Mouse (Mus musculus) midbrain, embryonic 11.5 days (tissue): ENCODE measurements around the gene Senp6. TPM values are rescaled to one million over a fixed set of nuclear protein-coding genes. Genes with fewer than 3 reads are reported as not detected.

ENCODE experiments used
- ATAC-seq: fragments of 200-750 bp; cut with Nextera tagmentation; 2 replicates; pipeline ENCODE4 v1.8.0; 2017; ENCODE audit warnings: moderate TSS enrichment, moderate library complexity; ENCODE audit not compliant: low FRiP score
- DNase-seq: peaks from one replicate; pipeline ENCODE4 v3.0.0; 2015; ENCODE audit warnings: low spot score; ENCODE audit errors: missing footprints
- H3K27ac ChIP-seq: fragments of 300-500 bp; sonication (generic); 2 replicates; pipeline ENCODE4 v1.5.1; 2014; ENCODE audit warnings: low read depth, low read length
- H3K27me3 ChIP-seq: fragments of 300-500 bp; sonication (generic); 2 replicates; pipeline ENCODE4 v1.6.1; 2014; ENCODE audit warnings: mild to moderate bottlenecking, low read length, moderate library complexity, mixed read lengths; ENCODE audit not compliant: control insufficient read depth, insufficient read depth
- H3K36me3 ChIP-seq: fragments of 300-500 bp; sonication (generic); 2 replicates; pipeline ENCODE4 v1.6.1; 2014; ENCODE audit warnings: mild to moderate bottlenecking, low read length, moderate library complexity, mixed read lengths; ENCODE audit not compliant: control insufficient read depth, insufficient read depth
- H3K4me1 ChIP-seq: fragments of 300-500 bp; sonication (generic); 2 replicates; pipeline ENCODE4 v1.6.1; 2014; ENCODE audit warnings: low read length; ENCODE audit not compliant: control insufficient read depth, insufficient read depth
- H3K4me2 ChIP-seq: fragments of 300-500 bp; sonication (generic); 2 replicates; pipeline ENCODE4 v1.6.1; 2014; ENCODE audit warnings: mild to moderate bottlenecking, moderate library complexity
- H3K4me3 ChIP-seq: fragments of 300-500 bp; sonication (generic); 2 replicates; pipeline ENCODE4 v1.5.1; 2014; ENCODE audit warnings: low read depth, low read length
- H3K9ac ChIP-seq: fragments of 300-500 bp; sonication (generic); 2 replicates; pipeline ENCODE4 v1.6.1; 2014; ENCODE audit warnings: low read length
- H3K9me3 ChIP-seq: fragments of 300-500 bp; sonication (generic); 2 replicates; pipeline ENCODE4 v1.6.1; 2016; ENCODE audit warnings: low read length; ENCODE audit not compliant: control insufficient read depth
- WGBS: fragments of 180-500 bp; shearing (Covaris S2); extraction: QIAGEN DNeasy Blood & Tissue Kit; methylation state at CpG from one replicate; pipeline ENCODE4 v1.1.7; 2014; 5-methylcytosine and 5-hydroxymethylcytosine counted together
- polyA plus RNA-seq: library from polyadenylated mRNA; unstranded; fragments of >200 nt; fragmentation: Nextera tagmentation; extraction: Ambion mirVana; gene quantifications from 2 replicates; pipeline ENCODE4 v1.2.1, GENCODE M21; 2014

Gene Senp6
- polyA plus RNA-seq, 1 experiment from 2014 or later, result 64.7 TPM

DNA sequence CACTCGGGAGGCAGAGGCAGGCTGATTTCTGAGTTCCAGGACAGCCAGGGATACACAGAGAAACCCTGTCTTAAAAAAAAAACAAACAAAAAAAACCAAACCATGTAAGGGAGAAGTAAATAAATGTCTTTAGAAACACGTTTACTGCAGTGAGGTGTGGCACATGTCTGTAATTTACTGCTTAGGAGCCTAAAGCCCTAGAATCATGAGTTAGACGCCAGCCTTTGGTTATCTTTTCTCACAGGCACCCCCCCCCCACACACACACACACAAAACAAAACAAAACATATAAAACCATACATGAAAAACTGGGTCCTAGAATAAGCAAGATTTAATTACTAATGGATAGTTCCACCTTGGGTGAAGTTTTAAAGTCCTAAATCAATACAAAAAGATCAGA, 29.6 kb downstream of the Senp6 start:
- Histone ChIP-seq H3K9me3 (no peaks in the 10 kb centered on the region), H3K4me1 (no peaks in the 10 kb centered on the region), H3K9ac (no peak overlapping the region), H3K4me2 (no peak overlapping the region), H3K27ac (no peak overlapping the region), H3K27me3 (no peaks in the 10 kb centered on the region), H3K36me3 (0 out of 2 replicates have a peak, but pooled peaks cover 2% of the 10 kb centered on the region), H3K4me3 (no peak overlapping the region)
- DNase-seq (no peak), ATAC-seq (no peak)
- 98% methylated on average over 3 of the region's 3 CpGs for WGBS

- 84% methylated on average over 10 of the region's 10 CpGs for WGBS
Observed at GRCm38 (mm10) chr9:80145992-80146587, 79.4 kb downstream of the Senp6 start.

DNA sequence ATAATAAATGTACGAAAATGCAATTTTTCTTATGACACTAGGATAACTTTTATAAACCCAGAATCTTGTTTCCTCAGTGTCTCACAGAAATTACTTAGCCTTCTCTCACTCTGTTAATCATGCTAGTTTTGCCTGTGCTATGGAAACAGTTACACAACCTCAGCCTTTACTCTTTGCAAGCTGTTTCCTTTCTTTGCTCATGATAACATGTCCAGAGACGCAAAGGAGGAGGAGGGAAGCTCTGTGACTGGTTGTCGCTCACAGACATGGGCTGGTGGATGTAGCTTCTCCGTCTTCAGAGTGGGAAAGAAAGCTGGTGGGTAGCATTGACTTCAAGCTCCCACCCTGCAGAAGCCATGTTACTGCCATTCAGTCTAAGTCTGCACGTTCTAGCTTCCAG, 82.9 kb downstream of the Senp6 start:
- H3K4me1 ChIP-seq, result no peaks in the 10 kb centered on the region
- ATAC-seq (no peak), DNase-seq (no peak)
- no peak overlapping the region for H3K4me2 ChIP-seq
- H3K9me3 ChIP-seq, result no peaks in the 10 kb centered on the region
- peaks cover 2% of the 10 kb centered on the region; the same call in 1 of the 2 replicates for H3K36me3 ChIP-seq
- no peak overlapping the region for H3K4me3 ChIP-seq
- no peaks in the 10 kb centered on the region for H3K27me3 ChIP-seq
- no peak overlapping the region for H3K9ac ChIP-seq
- WGBS, result 87% methylated on average over 5 of the region's 5 CpGs
- no peak overlapping the region for H3K27ac ChIP-seq

More at GRCm38 (mm10) chr9:80145992-80146587, 79.4 kb downstream of the Senp6 start:
- Histone ChIP-seq H3K9ac (no peak overlapping the region), H3K27ac (no peak overlapping the region), H3K36me3 (peaks cover 9% of the 10 kb centered on the region), H3K4me1 (no peaks in the 10 kb centered on the region), H3K9me3 (no peaks in the 10 kb centered on the region), H3K4me2 (no peak overlapping the region), H3K4me3 (no peak overlapping the region), H3K27me3 (no peaks in the 10 kb centered on the region)
- no peak for DNase-seq
- no peak for ATAC-seq

DNA sequence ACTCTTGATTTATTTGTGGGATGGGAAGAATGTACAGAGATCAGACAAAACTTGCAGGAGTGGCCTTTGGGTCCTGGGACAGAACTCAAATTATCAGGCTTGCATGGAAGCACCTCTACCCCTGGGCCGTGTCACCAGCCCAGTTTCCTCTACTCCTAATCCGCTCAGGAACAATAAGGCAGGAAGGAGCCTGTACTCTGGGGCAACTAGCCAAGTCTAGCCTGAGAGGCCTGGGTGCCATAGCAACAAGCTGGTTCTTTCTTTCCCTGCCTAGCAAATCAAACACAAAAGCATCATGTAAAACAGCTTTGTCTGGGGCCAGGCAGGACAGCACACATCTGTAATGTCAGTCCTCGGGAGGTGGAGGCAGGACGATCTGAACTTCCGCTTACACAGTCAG, 88.6 kb downstream of the Senp6 start:
- no peaks in the 10 kb centered on the region for H3K36me3 ChIP-seq
- H3K27ac ChIP-seq, result no peak overlapping the region
- ATAC-seq (peak; percentile 85), DNase-seq (no peak)
- 0 out of 2 replicates have a peak, but pooled peaks cover 2% of the 10 kb centered on the region for H3K4me1 ChIP-seq
- no peak overlapping the region for H3K9ac ChIP-seq
- H3K4me3 ChIP-seq, result no peak overlapping the region
- WGBS, result 44% methylated on average over 5 of the region's 5 CpGs
- H3K9me3 ChIP-seq, result no peaks in the 10 kb centered on the region
- no peaks in the 10 kb centered on the region for H3K27me3 ChIP-seq
- no peak overlapping the region for H3K4me2 ChIP-seq

GRCm38 (mm10) chr9:80156780-80157179, 90.1 kb downstream of the Senp6 start:
- 0 out of 2 replicates have a peak, but pooled peaks cover 2% of the 10 kb centered on the region for H3K4me1 ChIP-seq
- no peak overlapping the region for H3K9ac ChIP-seq
- 87% methylated on average over 5 of the region's 5 CpGs for WGBS
- no peaks in the 10 kb centered on the region for H3K36me3 ChIP-seq
- H3K27ac ChIP-seq, result no peak overlapping the region
- no peak for DNase-seq
- H3K27me3 ChIP-seq, result no peaks in the 10 kb centered on the region
- H3K4me2 ChIP-seq, result no peak overlapping the region
- H3K9me3 ChIP-seq, result no peaks in the 10 kb centered on the region
- H3K4me3 ChIP-seq, result no peak overlapping the region
- no peak for ATAC-seq

- 92% methylated on average over 12 of the region's 12 CpGs for WGBS
- Histone ChIP-seq H3K4me2 (no peak overlapping the region), H3K27me3 (no peaks in the 10 kb centered on the region), H3K9ac (no peak overlapping the region), H3K9me3 (no peaks in the 10 kb centered on the region), H3K4me3 (no peak overlapping the region), H3K27ac (no peak overlapping the region), H3K36me3 (no peaks in the 10 kb centered on the region), H3K4me1 (0 out of 2 replicates have a peak, but pooled peaks cover 2% of the 10 kb centered on the region)
- ATAC-seq (no peak), DNase-seq (no peak)
Observed at GRCm38 (mm10) chr9:80157840-80158465, 91.2 kb downstream of the Senp6 start.

DNA sequence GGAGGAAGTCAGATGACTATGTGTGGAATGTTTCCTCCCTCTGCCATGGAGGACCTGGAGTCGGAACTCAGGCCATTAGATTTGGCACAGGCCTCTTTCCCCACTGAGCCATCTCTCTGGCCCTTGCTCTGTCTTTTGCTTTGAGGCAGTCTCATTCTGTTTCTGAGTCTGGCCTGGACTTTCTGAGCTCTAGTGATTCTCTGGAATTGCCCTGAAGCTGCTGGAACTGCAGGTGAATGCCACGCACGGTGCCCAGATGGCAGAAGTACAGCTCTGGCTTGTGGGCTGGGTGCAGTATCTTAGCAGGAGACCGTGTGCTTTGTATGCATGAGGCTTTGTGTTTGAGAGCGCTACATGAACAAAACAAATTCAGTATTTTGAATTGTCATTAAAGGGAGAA, 92.2 kb downstream of the Senp6 start:
- Histone ChIP-seq H3K27ac (no peak overlapping the region), H3K4me1 (0 out of 2 replicates have a peak, but pooled peaks cover 2% of the 10 kb centered on the region), H3K9ac (no peak overlapping the region), H3K27me3 (no peaks in the 10 kb centered on the region), H3K9me3 (no peaks in the 10 kb centered on the region), H3K4me2 (no peak overlapping the region), H3K4me3 (no peak overlapping the region), H3K36me3 (no peaks in the 10 kb centered on the region)
- 87% methylated on average over 5 of the region's 5 CpGs for WGBS
- DNase-seq (no peak), ATAC-seq (no peak)

GRCm38 (mm10) chr9:80161451-80161850, 94.7 kb downstream of the Senp6 start:
- no peak overlapping the region for H3K27ac ChIP-seq
- no peaks in the 10 kb centered on the region for H3K27me3 ChIP-seq
- DNase-seq (no peak), ATAC-seq (no peak)
- no peaks in the 10 kb centered on the region for H3K9me3 ChIP-seq
- 84% methylated on average over 4 of the region's 4 CpGs for WGBS
- H3K4me3 ChIP-seq, result no peak overlapping the region
- H3K4me1 ChIP-seq, result no peaks in the 10 kb centered on the region
- no peak overlapping the region for H3K9ac ChIP-seq
- no peaks in the 10 kb centered on the region for H3K36me3 ChIP-seq
- no peak overlapping the region for H3K4me2 ChIP-seq

GRCm38 (mm10) chr9:80163126-80163723, 96.5 kb downstream of the Senp6 start:
- Histone ChIP-seq H3K36me3 (no peaks in the 10 kb centered on the region), H3K4me1 (no peaks in the 10 kb centered on the region), H3K27ac (no peak overlapping the region), H3K4me3 (no peak overlapping the region), H3K9ac (no peak overlapping the region), H3K27me3 (no peaks in the 10 kb centered on the region), H3K4me2 (no peak overlapping the region), H3K9me3 (no peaks in the 10 kb centered on the region)
- no peak for ATAC-seq
- 84% methylated on average over 4 of the region's 4 CpGs for WGBS
- DNase-seq, result no peak
